Mouse (Mus musculus) induced T-regulatory cell, adult 2 months (primary cell): Measurements from ENCODE around the gene Slc10a7.
"Not testable (repeated sequence)": the region's sequence is repeated elsewhere in the genome, so short reads cannot be mapped to it uniquely, and the experiment has no call there.

Source experiments
- DNase-seq: peaks from one replicate; pipeline ENCODE4 v3.0.0-alpha.2; 2012; ENCODE audit warnings: low read depth

The Slc10a7 gene

DNA sequence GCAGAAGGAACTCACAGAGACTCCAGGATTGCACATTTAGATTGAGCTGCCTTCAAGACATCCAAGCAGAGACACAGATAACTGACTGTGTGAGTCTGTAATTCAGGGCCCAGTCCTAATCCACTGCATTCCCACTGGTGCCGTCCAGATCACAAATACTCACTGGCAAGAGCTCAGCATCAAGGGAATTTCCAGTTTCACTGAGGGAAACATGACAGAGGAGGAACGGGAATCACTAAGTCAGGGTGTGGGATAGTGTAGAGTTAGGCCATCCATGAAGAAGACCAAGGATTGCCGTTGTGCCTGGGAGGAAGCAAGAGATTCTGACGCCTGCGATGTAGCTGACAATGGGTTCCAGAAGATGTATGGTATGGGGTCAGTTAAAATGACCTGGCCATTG is 159.1 kb downstream of the Slc10a7 start:
- no peak for DNase-seq

DNA sequence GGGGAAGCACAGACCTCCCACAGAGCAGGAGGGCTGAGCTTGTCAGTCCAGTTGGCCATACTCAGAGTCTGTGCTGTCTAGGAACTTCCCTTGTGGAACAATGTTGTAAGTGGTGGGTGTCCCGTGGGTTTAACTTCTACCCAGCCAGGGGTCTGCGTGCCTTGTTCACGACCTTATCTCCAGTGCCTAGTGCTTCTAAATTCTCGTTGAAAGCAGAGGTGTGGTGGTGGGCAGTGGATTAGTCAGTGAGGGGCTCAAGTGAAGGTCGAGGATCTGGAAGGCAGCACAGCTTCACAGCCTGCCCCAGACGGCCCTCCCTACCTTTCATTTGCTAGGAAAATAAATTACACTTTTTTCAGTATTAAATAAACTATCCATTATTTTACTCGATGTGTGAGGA is 161.1 kb downstream of the Slc10a7 start:
- no peak for DNase-seq

DNA sequence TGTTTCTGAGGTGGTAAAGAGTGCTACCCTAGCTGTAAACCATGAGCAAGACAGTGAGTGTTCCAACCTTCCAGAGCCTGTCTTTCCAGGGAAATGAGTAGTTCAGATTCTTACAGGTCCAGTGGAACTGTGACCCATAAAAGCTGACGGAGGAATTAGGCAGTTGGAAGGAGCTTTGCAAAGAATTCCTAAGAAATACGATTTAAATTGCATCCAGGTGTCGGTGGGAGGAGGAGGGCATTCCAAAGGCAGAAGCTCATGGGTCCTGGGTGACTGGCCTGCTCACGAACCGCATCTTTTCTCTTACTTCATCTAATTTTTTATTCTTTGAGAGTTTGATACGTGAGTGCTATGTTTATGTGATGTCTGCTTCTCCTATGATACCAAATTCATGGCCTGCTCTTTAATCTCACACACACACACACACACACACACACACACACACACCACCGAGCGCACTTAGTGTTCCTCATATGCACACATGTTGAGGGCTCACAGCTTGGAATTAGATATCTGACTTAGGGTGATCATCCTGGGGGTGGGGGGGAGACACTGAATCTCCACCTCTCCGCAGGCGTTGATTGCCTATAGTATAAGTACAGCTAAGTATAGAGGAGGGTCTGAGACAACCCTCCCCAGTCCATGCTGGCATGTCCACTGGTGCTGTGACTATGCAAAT is 169.5 kb downstream of the Slc10a7 start:
- no peak for DNase-seq

DNA sequence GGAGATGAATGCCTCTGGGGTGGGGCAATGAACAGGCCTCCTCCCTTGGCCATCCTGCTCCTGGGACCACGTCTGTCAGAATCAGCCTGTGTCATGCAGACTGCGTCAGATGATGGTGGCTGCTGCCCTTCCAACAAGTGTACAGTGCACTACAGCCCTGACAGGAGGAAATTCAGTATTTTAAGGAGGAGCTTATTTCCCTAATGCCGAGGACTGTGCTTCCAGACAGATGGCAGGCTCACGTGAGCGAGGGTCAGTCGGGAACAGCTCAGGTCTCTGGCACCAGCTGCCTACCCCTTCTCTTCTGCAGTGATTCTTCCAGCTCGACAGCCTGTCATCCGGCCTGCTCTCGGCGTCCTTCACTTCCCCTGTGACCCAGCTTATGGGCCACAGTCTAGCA is 181.6 kb downstream of the Slc10a7 start:
- no peak for DNase-seq

DNA sequence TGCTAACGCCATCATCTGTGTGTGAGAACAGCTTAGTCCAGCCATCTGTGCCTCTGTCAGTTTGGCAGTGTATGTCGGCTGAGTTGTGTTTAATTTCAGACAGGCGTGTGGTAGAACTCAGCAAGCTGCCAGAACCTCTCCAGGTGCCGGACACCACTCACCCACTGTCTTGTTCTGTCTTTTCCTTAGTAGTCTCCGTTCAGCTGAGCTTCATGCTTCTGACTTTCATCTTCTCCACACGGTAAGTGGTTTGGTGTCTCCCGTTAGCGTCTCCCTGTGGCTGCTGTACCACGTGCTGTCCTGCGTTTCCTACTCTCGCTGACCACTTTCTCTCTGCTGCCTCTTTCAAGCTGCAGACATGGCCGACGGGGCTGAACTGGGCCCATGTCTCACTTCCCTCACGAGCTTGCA is 189.2 kb downstream of the Slc10a7 start:
- no peak for DNase-seq

DNA sequence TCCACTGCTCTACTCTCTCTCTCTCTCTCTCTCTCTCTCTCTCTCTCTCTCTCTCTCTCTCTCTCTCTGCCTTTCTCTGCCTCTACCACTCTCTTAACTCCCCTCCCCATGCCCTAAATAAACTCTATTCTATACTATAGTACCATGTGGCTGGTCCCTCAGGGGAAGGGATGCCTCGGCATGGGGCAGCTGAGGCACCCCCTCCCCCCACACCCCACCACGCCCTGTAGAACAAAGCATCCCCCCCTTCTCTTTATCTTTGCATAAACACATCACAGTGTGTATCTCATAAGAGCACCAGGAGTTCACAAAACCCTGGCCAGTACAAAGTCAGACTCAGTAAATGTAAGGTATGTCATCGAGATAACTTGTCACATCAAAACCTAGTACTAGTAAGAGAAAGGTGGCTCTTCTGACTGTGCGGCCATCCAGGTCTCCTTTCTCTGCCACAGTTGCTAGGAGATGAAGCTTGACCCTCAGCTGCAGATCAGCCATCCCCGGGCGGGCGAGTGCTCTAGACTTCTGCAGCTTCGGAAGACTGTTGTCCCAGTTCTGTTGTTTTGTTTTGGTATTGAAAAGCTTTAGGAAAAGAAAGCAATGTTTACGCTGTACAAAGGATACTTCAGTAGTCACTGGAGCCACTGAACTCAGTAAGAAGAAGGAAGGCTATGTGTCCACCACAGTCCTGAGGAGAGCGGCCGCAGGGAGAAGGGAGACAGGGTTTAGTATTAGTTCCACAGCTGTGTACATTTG is 194.1 kb downstream of the Slc10a7 start:
- no peak for DNase-seq

DNA sequence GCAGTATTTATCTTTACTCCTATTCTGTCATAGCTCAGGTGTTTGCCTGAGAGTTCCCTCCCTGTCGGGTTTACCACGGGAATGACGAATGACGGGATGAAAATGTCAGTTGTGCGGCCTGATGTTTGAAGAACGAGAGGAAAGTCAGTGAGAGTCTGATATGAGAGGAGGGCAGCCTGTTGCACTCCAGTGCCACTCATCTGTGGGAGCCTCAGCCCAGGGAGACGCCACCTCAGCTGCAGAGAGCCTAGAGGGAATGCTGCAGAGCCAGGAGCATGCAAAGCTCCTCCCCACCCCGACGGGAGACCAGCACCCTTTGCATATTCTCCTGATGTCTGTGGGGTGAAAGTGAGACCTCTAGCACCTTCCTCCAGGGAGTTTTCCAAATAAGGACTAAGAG is 196.8 kb downstream of the Slc10a7 start:
- DNase-seq = no peak

DNA sequence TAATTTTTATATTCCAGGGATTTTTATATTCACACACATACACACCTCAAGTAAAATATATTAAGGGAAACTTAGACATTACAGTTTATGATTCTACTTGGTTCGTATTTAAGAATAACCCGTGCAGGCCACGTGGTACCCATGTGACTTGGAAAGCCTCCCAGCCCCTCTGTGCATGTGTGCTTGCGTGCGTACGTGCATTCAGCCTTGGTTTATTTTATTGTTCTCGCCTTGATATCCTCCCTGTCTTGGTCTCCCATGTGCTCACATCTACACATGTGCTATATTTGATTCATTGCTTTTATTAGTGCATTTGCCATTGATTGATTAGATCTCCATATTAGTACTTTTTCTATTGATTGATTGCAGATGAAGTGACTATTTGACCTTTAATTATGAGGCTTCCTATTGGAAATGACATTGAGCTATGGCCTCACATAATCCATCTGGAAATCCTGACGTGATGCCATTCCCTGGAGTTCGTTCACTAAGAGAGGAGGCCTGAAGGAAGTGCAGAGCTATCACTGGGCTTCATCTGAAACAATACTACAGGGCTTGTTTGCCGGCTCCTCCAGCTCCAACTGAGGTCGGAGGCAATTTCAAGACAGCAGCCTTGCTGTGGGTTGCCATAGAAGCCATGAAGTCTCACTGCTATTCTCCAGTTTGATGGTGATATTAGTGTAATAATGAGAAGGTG is 200.9 kb downstream of the Slc10a7 start:
- no peak for DNase-seq

DNA sequence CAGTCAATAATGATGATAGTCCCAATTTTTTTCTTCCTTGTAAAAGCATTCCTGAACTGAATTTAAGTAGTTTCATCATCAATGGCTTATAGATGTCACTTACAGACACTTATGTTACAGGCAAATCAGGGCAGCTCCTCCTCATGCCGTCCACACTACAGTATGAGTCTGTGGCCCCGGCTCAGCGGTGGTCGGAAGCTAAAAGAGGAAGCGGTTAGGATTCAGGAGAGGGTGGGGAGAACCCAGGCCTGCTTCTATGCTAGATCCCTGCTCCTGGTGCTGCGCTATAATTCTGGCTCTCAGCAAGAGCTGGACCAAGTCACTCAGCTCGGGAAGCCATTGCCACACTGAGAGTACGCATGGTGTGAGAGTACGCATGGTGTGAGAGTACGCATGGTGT is 201.8 kb downstream of the Slc10a7 start:
- no peak for DNase-seq

DNA sequence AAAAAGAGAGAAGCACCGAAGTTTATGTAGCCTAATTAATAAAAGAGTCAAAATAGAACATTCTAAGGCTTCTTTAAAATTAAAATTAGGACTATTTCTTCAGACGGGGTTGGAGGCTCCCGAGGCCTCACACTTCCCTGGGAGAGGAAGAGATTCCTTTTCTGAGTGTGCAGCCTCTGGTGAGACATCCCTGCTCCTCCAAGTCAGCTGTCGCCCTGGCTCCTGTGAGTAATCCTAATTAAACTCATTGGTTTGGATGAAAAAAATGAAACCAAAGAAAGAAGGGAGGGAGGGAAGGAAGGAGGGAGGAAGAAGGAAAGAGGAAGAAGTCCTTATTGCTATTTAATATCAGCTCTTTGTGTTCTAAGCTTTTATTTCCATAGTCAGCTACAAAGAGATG is 205.7 kb downstream of the Slc10a7 start:
- DNase-seq = no peak

DNA sequence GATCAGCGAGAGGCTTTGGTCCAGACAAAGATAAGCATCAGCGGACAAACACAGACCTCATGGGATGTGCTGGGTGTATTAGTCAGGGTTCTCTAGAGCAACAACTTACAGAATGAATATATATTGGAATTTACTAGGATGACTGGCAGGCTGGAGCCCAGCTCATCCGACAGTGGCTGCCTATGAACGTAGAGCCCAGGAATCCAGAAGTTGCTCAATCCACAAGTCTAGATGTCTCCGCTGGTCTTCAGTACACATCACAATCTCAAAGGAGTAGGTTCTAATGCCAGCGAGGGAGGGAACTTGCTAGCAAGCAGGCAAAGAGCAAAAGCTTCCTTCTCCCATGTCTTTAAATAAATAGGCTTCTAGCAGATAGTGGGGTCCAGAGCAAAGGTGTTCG is 207.4 kb downstream of the Slc10a7 start:
- DNase-seq = no peak

DNA sequence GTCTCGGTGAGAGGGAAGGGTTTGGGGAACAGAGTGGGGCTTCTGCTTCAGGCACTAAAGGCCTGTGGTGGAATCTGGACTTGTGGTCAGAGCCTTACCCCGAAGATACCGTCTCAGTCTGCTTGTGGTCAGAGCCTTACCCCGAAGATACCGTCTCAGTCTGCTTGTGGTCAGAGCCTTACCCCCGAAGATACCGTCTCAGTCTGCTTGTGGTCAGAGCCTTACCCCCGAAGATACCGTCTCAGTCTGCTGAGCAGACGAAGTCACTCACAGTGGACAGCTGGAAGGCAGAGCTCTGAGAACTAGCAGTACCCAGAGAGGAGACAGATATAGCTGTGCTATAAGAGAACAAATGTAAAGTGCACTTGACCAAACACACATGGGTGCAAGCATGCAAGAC is 208.0 kb downstream of the Slc10a7 start:
- DNase-seq = not testable (repeated sequence)

DNA sequence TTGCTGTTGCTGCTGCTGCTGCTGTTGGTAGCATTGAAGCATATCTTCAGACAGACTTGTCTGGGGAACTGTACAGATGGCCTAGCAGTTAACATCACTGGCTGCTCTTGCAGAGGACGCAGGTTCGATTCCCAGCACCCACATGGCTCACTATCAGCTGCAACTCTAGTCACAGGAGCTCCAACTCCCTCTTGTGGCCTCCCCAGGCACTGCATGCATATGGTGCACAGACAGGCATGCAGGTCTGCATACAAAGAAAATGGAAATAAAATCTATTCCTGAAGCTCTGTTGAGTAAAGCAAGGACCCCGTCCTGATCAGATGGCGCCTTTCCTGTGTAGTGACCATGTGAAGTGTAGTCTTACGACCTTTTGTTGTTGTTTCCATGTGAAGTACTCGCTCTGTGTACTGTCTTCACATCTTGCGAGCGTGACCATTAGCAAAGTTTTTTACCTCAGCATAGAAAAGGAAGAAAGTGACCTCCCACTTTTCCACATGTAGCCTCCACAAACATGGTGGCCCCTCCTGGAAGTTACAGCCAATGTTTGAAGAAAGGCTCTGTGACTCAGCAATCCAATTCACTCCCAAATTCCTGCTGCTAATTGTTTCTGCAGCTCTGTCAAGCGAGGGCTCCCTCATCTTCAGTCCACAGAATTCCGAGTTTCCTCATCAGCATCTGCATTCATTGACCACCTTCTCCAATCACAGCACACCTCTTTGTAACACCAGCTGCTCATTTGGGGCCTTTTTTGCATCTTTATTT is 210.3 kb downstream of the Slc10a7 start:
- DNase-seq = peak; percentile 28

DNA sequence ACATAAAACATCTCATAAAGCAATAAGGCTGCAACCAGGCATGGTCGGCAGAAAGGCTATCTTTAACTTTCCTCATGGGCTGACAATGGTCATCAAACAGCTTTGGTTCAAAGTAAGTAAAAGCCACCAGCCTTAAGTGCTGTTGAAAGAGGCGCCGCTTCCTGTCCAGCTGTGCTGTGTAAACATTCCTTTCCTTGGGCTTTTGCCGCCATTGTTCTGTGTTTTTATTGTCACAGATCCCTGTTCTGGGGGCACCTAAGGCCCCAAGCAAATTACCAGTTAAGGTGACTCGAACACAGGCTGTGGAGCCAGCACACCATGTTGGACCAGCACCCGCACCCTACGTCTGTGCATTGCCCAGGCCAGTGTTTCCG is 210.9 kb downstream of the Slc10a7 start:
- no peak for DNase-seq

DNA sequence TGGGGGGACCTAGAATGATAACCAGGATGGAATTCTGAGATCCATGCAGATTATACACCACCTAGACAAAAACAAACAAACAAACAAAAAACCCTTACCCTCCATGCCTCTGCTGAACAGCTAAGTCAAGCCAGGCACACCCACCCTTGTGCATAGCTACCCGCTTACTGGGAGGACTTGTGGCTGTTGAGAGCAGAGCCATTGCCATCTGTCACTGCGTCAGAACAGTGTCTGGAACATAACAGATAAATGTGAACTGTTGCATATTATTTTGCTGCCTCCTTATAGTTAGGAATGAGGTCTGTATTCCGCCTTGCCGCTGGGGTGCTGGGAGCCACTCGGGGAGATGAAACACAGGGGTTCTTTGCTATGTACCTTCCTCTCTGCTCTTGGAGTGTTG is 212.4 kb downstream of the Slc10a7 start:
- DNase-seq = no peak

DNA sequence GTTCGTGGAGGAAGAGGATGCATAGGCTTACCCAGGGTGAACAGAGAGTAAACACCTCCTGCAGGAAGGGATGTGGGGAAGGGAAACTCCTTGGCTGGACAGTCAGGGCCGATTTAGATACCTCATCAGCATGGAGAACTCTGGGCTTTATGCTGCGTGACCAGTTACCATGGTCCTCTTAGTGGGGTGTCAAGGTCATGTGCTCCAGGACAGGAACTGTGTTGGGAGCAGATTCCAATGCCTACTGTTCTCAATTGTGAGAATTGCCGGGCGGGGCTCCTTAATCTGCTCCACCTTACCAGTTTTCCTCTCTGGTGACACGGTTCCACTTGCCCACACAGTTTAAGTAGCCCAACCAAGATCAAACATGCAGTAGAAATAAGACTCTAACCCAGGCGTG is 213.1 kb downstream of the Slc10a7 start:
- no peak for DNase-seq

DNA sequence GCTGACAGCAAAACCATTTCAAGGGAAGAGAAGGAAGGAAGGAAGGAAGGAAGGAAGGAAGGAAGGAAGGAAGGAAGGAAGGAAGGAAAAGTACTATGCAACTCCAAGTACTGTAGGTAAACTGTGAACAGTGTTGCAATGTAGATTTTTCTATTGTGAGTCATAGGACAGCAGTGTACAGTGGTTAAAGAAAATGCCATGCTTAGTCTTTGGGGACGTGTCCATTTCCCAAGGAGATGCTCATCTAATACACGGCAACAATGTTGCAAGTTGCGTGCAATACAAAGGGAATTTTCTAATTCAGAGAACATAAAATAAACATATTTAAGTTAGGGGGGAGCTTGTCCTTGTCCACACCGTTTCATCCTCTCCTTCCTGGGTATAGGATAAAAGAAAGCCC is 215.7 kb downstream of the Slc10a7 start:
- no peak for DNase-seq

DNA sequence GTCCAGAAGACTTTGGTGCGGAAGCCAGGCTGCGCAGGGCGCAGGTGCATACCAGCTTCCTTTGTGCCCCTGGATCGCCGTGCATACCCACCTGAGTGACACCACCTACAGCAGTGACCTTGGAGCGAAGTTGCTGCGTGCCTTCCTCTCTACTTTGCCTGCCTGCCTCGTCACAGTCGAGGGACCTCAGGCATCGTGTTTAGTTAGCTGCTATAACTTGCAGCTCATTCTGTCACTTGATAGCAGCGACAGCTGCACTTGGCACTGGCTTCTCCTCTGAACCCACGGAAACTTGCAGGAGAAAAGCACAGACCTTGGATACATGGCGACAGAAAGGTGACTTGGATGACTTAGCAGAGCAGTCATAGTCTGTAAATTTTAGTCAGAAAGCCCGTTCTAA is 219.1 kb downstream of the Slc10a7 start:
- DNase-seq = no peak

DNA sequence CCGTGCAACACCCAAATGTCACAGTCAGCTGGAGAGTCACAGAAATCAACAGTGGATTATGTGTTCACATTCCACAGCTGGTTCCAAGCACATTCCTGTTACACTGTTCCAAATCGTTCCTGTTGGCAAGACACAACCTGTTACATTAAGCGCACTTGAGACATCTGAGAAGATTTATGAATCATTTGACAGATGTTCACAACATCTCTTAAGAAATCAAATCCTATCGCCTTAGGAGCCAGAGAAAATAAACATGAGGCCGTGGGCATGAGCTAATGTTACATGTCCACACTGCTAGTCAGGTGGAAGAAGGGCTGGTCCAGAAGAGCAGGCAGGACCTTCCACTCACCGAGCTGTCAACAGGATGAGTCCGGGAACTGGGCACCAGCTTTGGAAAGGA is 223.3 kb downstream of the Slc10a7 start:
- no peak for DNase-seq

DNA sequence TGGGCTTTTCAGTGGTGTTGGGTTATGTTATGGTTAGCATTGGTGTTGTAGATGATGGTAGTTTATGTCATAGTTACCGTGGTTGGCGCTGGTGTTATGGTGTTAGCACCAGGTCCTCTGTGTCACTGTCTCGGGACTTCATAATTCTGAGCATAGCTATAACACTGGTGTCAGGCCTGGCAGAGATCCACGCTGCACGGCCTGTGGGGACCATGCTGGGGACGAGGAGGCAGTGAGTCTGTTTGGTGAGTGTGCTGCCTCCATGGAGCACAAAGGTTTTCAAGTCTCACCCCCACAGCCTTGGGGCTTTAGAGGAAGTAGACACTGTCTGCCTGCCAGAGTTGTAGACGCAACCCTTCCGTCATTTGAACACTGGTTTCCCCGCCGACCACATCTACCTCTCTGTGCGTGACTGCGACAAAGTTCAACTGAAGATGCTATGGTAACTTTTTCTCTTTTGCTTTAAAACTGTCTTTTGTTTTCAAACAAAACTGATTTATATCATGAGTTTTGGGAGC is 223.9 kb downstream of the Slc10a7 start:
- DNase-seq = no peak

DNA sequence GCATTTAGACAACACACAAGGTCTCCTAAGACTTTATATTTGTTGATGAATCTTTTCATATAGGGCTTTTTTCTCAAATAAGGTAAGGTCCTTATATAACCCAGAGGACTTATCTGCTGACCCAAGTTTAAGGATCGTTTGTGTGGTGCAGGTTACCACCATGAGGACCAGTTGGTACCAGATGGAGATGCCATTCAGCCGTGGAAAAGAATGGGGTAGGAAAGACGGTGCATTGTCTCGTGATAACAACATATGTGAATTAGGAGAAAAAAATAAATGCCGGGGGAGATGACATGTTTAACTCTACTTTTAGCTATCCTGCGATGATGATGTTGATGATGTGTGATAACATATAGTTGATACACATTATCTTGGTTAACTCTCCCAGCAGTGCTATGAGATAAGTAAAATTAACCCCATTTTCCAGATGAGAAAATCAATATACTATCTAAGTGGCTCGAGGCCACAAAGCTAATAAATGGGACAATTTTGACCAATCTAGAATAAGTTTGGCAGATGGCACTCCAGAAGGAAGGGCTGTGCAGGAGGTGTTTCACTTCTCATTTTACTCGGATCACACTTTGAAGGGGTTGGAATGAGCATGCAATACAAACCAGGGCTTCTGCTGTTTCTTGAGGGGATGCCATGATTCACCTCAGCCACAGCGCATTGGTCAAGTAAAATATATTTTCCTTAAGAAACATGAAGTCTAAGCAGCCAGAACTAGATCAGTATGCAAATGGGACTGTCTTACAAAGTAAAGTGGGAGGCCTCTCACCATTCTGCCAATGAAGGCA is 225.8 kb downstream of the Slc10a7 start:
- no peak for DNase-seq

DNA sequence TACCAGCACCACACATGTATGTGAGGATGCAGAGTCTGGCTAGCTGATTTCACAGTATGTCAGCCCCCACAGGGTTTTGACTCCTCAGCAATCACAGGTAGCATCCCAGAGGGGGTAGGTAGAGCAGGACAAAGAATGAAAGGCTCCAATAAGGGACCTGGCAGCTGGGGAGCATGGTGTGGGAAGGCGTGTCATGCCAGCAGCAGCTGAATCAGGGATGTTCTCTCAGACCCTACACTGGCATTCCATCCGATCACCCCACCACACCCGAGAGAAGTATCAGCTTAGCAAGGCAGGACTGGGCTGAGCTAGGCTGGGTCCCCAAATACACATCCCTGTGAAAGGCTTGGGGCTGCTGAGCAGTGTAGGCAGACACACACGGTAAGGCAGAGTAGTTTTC is 229.2 kb downstream of the Slc10a7 start:
- no peak for DNase-seq
